Mouse (Mus musculus): Measurements from ENCODE around the gene Rpl23.

DNA sequence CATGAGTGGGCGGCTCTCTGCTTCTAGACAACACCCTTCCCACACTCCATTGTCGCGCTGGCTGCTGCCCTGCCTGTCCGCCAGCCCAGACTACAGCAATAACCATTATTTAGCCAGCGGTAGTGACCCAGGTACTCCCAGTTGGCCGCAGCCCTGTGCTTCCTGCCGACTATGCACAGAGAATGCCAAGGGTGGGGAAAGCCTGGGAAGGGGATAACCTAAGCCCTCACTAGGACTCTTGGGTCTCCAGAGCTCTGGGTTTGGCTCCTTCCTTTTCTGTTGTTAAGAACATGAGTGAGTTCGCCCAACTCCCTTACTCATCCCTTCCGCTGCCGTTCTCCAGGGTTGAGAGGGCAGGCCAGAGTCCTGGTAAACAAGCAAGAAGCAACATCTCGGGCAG lies 49.8 kb upstream of the Rpl23 start:
- TF ChIP-seq CTCF (IDR thresholded peaks at IDR 0.05; ENCODE audit: low read depth) (no peak), EP300 (optimal IDR thresholded peaks at IDR 0.05) (no peak)
